Mouse (Mus musculus): ENCODE results near the gene Wdr24. TPM values are rescaled to one million over a fixed set of nuclear protein-coding genes. Genes with fewer than 3 reads are reported as not detected.

Wdr24 gene
- polyA plus RNA-seq (2015; fragmentation: Nextera tagmentation; extraction: Ambion mirVana) = 36.5 and 37.3 TPM in 2 replicates

- H3K36me3 ChIP-seq (ENCODE audit: control insufficient read depth, insufficient read depth) = peaks cover 13% of the 10 kb centered on the region; the same call in 1 of the 2 replicates
- peak within 1 kb of the TSS; percentile 77 for H3K9ac ChIP-seq (replicated peaks; ENCODE audit: low read depth, low read length)
- peak within 1 kb of the TSS; percentile 99 for H3K4me2 ChIP-seq (ENCODE audit: low read length)
- peaks cover 13% of the 10 kb centered on the region; the same call in 1 of the 2 replicates for H3K27me3 ChIP-seq (replicated peaks; ENCODE audit: control insufficient read depth, insufficient read depth, low read length)
- H3K9me3 ChIP-seq (ENCODE audit: control insufficient read depth, low read length) = no peaks in the 10 kb centered on the region
- ATAC-seq = peak; percentile 87
- 0% methylated on average over 18 of the region's 18 CpGs for WGBS
- H3K4me3 ChIP-seq (replicated peaks; ENCODE audit: low read length) = peak within 1 kb of the TSS; percentile 72
- peaks cover 46% of the 10 kb centered on the region for H3K4me1 ChIP-seq (replicated peaks; ENCODE audit: control insufficient read depth, insufficient read depth, low read length)
- H3K27ac ChIP-seq (ENCODE audit: low read length) = peak within 1 kb of the TSS; percentile 67
Measured at GRCm38 (mm10) chr17:25823452-25823851, at the start of gene Wdr24. Gene Wdr24, plus strand, starts transcription at chr17:25823627.

- 82% methylated on average over 10 of the region's 10 CpGs for WGBS
- H3K4me3 ChIP-seq (replicated peaks; ENCODE audit: low read length) = no peak overlapping the region
- H3K27ac ChIP-seq (ENCODE audit: low read length) = no peak overlapping the region
- no peak overlapping the region for H3K4me2 ChIP-seq (ENCODE audit: low read length)
- H3K36me3 ChIP-seq (ENCODE audit: control insufficient read depth, insufficient read depth) = no peaks in the 10 kb centered on the region
- H3K27me3 ChIP-seq (replicated peaks; ENCODE audit: control insufficient read depth, insufficient read depth, low read length) = no peaks in the 10 kb centered on the region
- peaks cover 11% of the 10 kb centered on the region for H3K4me1 ChIP-seq (replicated peaks; ENCODE audit: control insufficient read depth, insufficient read depth, low read length)
- no peak overlapping the region for H3K9ac ChIP-seq (replicated peaks; ENCODE audit: low read depth, low read length)
- H3K9me3 ChIP-seq (ENCODE audit: control insufficient read depth, low read length) = no peaks in the 10 kb centered on the region
- no peak for ATAC-seq
Measured at GRCm38 (mm10) chr17:25775318-25776062, 47.9 kb upstream of the Wdr24 start.

GRCm38 (mm10) chr17:25777948-25778347 is 45.5 kb upstream of the Wdr24 start:
- H3K4me2 ChIP-seq (ENCODE audit: low read length) = no peak overlapping the region
- H3K27ac ChIP-seq (ENCODE audit: low read length) = no peak overlapping the region
- no peaks in the 10 kb centered on the region for H3K27me3 ChIP-seq (replicated peaks; ENCODE audit: control insufficient read depth, insufficient read depth, low read length)
- H3K4me3 ChIP-seq (replicated peaks; ENCODE audit: low read length) = no peak overlapping the region
- H3K4me1 ChIP-seq (replicated peaks; ENCODE audit: control insufficient read depth, insufficient read depth, low read length) = peaks cover 11% of the 10 kb centered on the region
- ATAC-seq = no peak
- H3K9me3 ChIP-seq (ENCODE audit: control insufficient read depth, low read length) = no peaks in the 10 kb centered on the region
- peaks cover 10% of the 10 kb centered on the region; the same call in 1 of the 2 replicates for H3K36me3 ChIP-seq (ENCODE audit: control insufficient read depth, insufficient read depth)
- H3K9ac ChIP-seq (replicated peaks; ENCODE audit: low read depth, low read length) = no peak overlapping the region
- WGBS = 92% methylated on average over 5 of the region's 5 CpGs

GRCm38 (mm10) chr17:25781339-25781738 is 42.1 kb upstream of the Wdr24 start:
- no peaks in the 10 kb centered on the region for H3K9me3 ChIP-seq (ENCODE audit: control insufficient read depth, low read length)
- H3K27me3 ChIP-seq (replicated peaks; ENCODE audit: control insufficient read depth, insufficient read depth, low read length) = no peaks in the 10 kb centered on the region
- H3K4me3 ChIP-seq (replicated peaks; ENCODE audit: low read length) = no peak overlapping the region
- WGBS = 77% methylated on average over 6 of the region's 6 CpGs
- H3K9ac ChIP-seq (replicated peaks; ENCODE audit: low read depth, low read length) = no peak overlapping the region
- peaks cover 18% of the 10 kb centered on the region for H3K4me1 ChIP-seq (replicated peaks; ENCODE audit: control insufficient read depth, insufficient read depth, low read length)
- H3K36me3 ChIP-seq (ENCODE audit: control insufficient read depth, insufficient read depth) = peaks cover 10% of the 10 kb centered on the region; the same call in 1 of the 2 replicates
- ATAC-seq = no peak
- H3K4me2 ChIP-seq (ENCODE audit: low read length) = no peak overlapping the region
- H3K27ac ChIP-seq (ENCODE audit: low read length) = no peak overlapping the region

- H3K4me2 ChIP-seq (ENCODE audit: low read length) = no peak overlapping the region
- H3K9ac ChIP-seq (replicated peaks; ENCODE audit: low read depth, low read length) = no peak overlapping the region
- no peak overlapping the region for H3K27ac ChIP-seq (ENCODE audit: low read length)
- no peak for ATAC-seq
- H3K4me3 ChIP-seq (replicated peaks; ENCODE audit: low read length) = no peak overlapping the region
- H3K9me3 ChIP-seq (ENCODE audit: control insufficient read depth, low read length) = no peaks in the 10 kb centered on the region
- peaks cover 10% of the 10 kb centered on the region; the same call in 1 of the 2 replicates for H3K36me3 ChIP-seq (ENCODE audit: control insufficient read depth, insufficient read depth)
- WGBS = 70% methylated on average over 7 of the region's 7 CpGs
- peaks cover 18% of the 10 kb centered on the region for H3K4me1 ChIP-seq (replicated peaks; ENCODE audit: control insufficient read depth, insufficient read depth, low read length)
- no peaks in the 10 kb centered on the region for H3K27me3 ChIP-seq (replicated peaks; ENCODE audit: control insufficient read depth, insufficient read depth, low read length)
Measured at GRCm38 (mm10) chr17:25783086-25783485, 40.3 kb upstream of the Wdr24 start.

GRCm38 (mm10) chr17:25783861-25784574 is 39.4 kb upstream of the Wdr24 start:
- H3K4me1 ChIP-seq (replicated peaks; ENCODE audit: control insufficient read depth, insufficient read depth, low read length) = peaks cover 18% of the 10 kb centered on the region
- H3K9me3 ChIP-seq (ENCODE audit: control insufficient read depth, low read length) = no peaks in the 10 kb centered on the region
- H3K4me3 ChIP-seq (replicated peaks; ENCODE audit: low read length) = peak overlapping the region; percentile 75
- peak overlapping the region; percentile 72 for H3K9ac ChIP-seq (replicated peaks; ENCODE audit: low read depth, low read length)
- WGBS = 76% methylated on average over 15 of the region's 15 CpGs
- peaks cover 10% of the 10 kb centered on the region; the same call in 1 of the 2 replicates for H3K36me3 ChIP-seq (ENCODE audit: control insufficient read depth, insufficient read depth)
- H3K27ac ChIP-seq (ENCODE audit: low read length) = no peak overlapping the region
- peak overlapping the region; percentile 84 for H3K4me2 ChIP-seq (ENCODE audit: low read length)
- no peak for ATAC-seq
- H3K27me3 ChIP-seq (replicated peaks; ENCODE audit: control insufficient read depth, insufficient read depth, low read length) = no peaks in the 10 kb centered on the region

GRCm38 (mm10) chr17:25785281-25785745 is 38.1 kb upstream of the Wdr24 start, which contains the start of gene Haghl:
Gene Haghl, minus strand, starts transcription at chr17:25785673.
- Histone ChIP-seq H3K9ac (replicated peaks; ENCODE audit: low read depth, low read length) (peak within 1 kb of the TSS; percentile 72), H3K9me3 (ENCODE audit: control insufficient read depth, low read length) (no peaks in the 10 kb centered on the region), H3K4me2 (ENCODE audit: low read length) (peak within 1 kb of the TSS; percentile 84), H3K27me3 (replicated peaks; ENCODE audit: control insufficient read depth, insufficient read depth, low read length) (no peaks in the 10 kb centered on the region), H3K27ac (ENCODE audit: low read length) (peak within 1 kb of the TSS; percentile 86), H3K4me1 (replicated peaks; ENCODE audit: control insufficient read depth, insufficient read depth, low read length) (peaks cover 18% of the 10 kb centered on the region), H3K4me3 (replicated peaks; ENCODE audit: low read length) (peak within 1 kb of the TSS; percentile 75), H3K36me3 (ENCODE audit: control insufficient read depth, insufficient read depth) (peaks cover 10% of the 10 kb centered on the region; the same call in 1 of the 2 replicates)
- under 1% methylated on average over 23 of the region's 23 CpGs for WGBS
- ATAC-seq = peak; percentile 86

- 88% methylated on average over 3 of the region's 3 CpGs for WGBS
- Histone ChIP-seq H3K4me3 (replicated peaks; ENCODE audit: low read length) (peak within 1 kb of the TSS; percentile 75), H3K9ac (replicated peaks; ENCODE audit: low read depth, low read length) (peak within 1 kb of the TSS; percentile 72), H3K27ac (ENCODE audit: low read length) (peak within 1 kb of the TSS; percentile 86), H3K27me3 (replicated peaks; ENCODE audit: control insufficient read depth, insufficient read depth, low read length) (no peaks in the 10 kb centered on the region), H3K9me3 (ENCODE audit: control insufficient read depth, low read length) (no peaks in the 10 kb centered on the region), H3K4me1 (replicated peaks; ENCODE audit: control insufficient read depth, insufficient read depth, low read length) (peaks cover 28% of the 10 kb centered on the region), H3K4me2 (ENCODE audit: low read length) (peak within 1 kb of the TSS; percentile 84), H3K36me3 (ENCODE audit: control insufficient read depth, insufficient read depth) (peaks cover 10% of the 10 kb centered on the region; the same call in 1 of the 2 replicates)
- no peak for ATAC-seq
Measured at GRCm38 (mm10) chr17:25786280-25786679, 37.1 kb upstream of the Wdr24 start, which contains the start of gene Ccdc78. Gene Ccdc78, plus strand, starts transcription at chr17:25786580.

All from forebrain, embryonic 16.5 days (tissue).